Mouse (Mus musculus): ENCODE results near the gene Ecm1.
"Not testable (repeated sequence)": the region's sequence is repeated elsewhere in the genome, so short reads cannot be mapped to it uniquely, and the experiment has no call there.

Ecm1 gene

DNA sequence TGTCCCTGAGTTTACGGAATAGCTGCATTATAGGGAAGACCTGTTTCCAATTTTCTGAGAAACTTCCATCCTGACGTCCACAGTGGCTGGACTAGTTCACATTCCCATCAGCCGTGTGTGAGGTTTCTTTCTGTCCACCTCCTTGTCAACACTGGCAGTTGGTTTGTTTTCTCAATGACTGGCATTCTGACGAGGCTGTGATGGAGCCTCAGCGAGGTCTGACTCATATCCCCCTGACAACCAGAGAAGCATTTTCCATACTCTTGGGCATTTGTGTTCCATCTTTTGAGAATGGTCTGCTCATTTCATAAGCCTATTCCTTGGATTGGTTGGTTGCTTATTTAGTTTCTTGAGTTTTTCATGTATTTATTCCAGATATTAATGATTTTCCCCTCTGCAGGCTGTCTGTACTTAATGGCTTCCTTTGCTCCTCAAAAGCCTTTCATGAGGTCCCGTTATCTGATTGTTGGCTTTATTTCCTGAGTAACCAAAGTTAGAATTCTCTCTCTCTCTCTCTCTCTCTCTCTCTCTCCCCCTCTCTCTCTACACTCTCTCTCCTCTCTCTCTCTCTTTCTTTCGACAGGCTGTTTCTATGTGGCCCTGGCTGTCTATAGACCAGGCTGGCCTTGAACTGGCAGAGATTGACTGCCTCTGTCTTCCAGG, 12.5 kb downstream of the Ecm1 start:
- DNase-seq: no peak

DNA sequence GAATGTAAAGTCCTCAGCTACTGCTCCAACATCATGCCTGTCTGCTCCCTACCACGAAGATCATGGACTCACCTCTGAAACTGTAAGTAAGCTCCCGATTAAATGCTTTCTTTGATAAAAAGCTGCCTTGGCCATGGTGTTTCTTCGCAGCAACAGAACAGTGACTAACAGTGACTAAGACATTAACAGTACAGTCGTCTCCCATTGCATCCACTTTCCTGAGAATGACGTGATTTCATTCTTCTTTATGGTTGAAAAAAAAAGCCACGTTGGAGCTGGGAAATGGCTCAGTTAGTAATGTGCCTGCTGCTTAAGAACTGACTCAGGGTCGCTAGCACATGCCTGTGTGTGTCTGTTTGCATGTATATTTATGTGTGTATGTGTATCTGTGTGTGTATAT, 13.5 kb downstream of the Ecm1 start:
- no peak for DNase-seq

DNA sequence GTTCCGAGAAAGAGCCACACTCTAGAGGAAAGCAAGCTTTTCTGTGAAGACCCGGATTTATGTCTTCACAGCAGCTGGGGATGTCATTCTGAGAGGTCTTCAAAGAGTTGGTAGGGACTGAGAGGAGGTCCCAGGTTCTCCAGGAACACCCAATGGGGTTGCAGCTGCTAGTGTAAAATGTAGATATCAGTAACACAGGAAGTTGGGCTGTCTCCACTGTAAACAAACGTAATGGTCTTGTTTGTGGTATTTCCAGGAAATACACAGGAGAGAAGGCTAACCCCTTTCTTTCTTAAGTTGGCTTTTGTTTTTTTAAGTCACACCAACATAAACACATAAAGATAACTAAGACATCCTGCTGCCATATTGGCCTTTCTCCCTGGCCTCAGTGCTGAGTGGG, 17.0 kb downstream of the Ecm1 start:
- DNase-seq: no peak

DNA sequence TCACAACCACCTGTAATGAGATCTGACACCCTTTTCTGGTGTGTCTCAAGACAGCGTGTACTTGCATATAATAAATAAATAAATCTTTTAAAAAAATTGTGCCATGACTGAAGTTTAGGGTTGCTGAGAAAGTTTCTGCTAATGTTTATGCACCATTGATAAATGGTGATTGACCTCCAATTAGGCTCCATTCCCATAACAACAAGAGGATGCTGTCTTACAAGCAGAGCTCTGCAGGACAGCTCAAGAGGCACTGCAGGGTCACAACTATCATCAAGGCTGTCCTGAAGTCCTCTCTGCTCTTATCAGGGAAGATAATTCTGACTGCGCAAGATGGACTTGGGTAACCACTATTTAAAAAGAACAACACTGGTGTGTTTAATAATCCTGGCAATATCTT, 21.2 kb downstream of the Ecm1 start:
- DNase-seq: no peak

DNA sequence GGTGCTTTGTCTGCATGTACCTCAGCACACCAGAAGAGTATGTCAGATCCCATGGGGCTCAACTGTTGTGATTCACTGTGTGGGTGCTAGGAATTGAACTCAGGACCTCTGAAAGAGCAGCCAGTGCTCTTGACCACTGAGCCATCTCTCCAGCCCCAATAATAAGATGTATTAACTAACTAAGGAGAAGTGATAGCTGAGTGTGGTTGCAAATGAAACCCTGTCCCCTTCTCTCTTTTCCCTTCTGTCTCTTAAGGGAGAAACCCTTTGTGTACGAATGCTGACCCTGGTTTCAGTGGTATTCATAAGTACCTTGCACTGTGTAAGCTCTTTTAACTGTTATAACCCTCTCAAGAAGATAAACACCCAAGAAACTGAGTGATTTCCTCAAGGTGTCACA, 23.3 kb downstream of the Ecm1 start:
- DNase-seq: no peak

DNA sequence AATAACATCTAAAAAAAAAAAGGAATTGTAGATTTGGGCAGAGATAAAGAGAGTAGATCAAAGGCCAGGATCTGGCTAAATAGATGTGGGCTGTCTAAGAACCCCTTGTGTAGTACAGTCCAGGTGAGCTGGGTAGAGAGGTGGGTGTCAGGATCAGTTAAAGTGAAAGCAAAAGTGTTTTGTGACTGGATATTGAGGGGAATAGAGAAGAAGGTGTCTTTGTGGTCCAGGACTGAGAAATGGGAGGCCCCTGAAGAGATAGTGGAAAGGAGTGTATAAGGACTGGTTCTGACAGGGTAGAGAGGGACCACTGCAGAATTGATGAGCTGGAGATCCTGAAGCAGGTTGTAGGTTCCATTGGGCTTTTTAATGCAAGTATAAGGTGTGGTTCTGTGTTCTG, 29.4 kb downstream of the Ecm1 start:
- DNase-seq: no peak

DNA sequence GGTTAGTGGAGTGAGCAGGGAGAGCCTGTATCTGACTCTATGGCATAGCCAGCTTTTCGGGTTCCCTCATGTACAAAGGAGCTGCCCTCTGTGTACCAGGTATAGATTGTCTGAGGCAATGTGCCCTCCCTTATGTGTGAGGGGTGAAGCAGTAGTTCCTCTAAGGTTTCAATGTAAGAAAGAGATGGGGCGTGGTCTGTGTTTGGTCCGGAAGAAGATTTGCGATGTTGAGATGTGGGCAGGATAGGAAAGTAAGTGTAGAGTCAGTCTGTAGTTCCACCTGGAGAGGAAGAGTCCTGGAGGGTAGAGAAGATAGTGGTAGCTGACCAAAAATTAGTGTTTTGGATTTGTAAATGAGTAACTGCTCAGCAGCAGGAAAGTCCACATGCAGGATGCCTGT, 30.3 kb downstream of the Ecm1 start:
- DNase-seq: no peak

DNA sequence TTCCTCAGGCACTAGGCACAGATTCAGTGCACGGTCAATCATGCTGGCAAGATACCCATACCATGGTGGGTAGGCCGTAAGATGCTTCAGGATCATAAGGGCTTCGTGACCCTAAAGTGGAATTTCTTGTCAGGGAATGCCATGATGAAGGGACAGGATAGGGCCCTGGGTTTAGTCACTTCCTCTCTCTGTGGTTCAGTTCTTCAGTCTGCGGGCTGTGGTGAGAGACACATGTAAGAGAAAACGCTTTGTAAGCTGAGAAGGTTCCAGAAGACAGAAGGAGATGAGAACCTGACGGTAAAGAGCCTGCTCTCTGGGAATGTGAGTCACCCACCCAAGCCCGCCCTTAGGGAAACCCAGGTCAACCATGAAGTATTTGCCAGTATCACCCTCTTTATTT, 31.9 kb downstream of the Ecm1 start:
- DNase-seq: peak; percentile 32 to 39

DNA sequence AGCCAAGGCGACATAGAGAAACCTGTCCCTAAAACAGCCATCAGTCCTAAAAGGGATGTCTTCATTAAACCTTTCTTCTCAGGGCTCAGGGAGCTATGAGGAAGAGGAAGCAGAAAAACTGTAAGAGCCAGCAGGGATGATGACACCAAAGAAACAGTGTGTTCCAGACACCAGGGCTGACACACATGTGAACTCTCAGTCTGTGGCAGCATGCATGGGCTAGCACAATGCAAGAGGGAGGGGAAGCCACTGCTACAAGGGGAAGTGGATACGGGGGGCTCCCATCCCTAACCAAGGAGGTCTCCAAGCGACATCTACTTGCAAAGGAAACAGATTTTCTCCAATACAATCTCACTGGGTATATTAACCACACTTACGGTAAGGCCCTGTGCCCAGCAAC, 33.1 kb downstream of the Ecm1 start:
- DNase-seq: no peak

DNA sequence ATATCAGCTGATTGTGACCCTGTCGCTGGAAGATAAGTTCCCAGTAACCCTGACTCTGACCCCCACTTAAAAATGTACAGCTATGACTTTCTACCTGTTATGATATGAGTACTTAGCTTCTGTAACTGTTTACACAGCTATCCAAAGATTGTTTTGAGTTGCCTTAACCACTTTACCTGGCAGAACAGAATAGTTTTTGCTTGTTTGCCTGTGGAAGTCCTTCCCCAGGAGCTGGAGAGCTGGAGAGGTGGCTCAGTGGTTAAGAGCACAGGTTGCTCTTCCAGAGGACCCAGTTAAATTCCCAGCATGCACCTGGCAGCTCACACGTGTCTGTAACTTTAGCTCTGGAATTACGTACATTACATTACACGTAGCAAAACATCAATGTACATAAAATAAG, 34.8 kb downstream of the Ecm1 start:
- DNase-seq: no peak

DNA sequence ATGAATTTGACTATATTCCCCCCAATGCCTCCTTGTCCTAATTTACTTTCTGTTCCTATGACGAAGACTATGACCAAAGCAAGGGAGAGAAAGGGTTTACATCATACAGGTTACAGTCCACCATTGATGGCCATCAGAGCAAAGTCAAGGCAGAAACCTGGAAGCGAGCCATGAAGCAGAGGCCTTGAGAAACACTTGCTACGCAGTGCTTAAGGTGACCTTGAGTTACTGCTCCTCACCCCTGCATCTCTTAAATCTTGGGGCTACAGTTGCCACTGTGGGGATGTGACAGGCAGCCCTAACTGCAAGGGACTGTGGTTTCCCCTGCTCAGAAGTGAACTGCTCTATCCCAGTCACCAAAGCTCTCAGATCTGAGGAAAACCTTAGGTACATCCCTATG, 36.1 kb downstream of the Ecm1 start:
- DNase-seq: no peak

DNA sequence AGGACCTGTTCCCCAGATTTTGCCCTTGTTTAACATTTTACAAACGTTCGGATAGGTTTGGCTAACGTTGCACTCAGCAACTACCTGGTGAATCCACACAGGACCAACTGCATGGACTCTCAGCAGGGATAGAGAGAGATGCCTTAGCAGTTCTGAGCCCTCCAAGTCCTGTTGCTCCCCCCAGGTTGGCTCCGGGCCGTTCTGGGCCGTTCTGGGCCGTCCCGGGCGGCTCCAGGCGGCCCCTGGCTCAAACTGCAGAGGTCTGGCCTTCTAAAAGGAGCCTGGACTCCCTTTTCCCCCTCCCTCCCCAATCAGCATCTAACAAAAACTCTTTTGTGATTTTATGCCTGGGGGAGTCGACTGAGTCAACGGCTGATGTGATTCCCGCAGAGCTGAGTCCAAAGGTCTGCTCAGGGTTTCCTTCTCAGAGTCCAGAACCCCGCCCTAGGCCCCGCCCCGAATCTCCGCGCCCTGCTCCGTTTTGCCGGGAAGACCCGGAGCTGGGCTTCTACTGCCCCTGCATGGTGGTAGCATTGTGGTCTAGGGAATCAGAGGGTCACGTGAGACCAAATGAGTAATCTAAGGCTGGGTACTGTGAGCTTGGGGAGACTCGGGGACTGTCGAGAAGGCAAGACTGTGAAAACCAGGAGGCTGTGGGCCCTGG, 37.4 kb downstream of the Ecm1 start:
- no peak for DNase-seq

DNA sequence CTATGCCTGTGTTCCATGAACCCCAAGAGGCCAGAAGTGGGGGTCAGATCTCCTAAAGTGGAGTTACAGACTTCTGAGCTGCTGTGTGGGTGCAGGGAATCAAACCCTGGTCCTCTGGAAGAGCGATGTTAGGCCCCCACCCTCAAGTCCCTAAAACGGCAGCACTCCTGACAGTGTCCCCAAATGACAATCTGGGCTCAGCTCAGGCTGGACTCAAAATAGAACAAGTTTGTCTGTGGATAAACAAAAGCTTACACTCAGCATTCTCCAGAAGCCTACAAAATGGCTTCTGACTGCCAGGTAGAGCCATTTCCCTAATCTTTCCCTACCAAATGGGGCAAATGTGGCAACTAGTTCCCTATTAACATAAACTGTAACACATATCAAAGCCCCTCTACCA, 38.3 kb downstream of the Ecm1 start:
- no peak for DNase-seq

DNA sequence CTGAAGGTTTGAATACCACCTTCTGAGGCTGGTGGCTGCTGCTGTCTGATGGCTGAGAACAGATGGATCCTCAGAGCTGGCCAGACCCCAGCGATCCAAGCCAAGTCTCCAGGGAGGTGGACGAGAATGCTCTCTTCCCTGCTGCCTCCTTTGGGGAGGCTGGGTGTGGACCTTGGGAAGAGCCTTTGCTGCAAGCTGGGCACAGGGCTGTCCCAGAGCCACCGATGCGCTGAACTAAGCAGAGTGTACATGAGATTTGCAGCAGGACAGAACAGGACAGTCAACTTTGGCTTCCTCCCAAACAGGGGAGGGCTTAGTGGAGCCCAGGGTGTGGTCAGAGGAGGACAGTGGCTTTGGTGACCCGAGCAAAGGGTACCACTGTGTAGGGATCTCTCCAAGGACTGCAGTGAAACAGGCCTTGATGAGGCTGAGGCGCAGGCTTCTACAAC, 39.1 kb downstream of the Ecm1 start:
- no peak for DNase-seq

DNA sequence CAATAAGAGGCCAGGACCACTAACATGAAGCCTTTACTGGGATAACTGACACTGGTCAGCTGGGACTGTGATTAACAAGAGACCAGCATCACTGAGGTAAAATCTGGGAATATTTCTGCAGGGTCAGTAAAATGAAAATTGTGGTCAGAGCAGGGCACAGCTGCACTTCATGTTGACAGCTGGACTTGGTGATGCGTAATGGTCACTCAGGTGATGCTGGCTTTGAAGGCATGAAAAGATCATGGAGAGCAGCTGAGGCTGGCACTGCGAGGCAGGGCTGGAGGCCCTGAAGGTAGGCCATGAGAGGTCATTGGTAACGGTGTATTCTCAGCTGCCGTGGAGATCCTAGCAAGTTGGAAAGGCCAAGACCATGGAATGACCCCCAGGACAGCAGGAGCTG, 41.1 kb downstream of the Ecm1 start:
- no peak for DNase-seq

DNA sequence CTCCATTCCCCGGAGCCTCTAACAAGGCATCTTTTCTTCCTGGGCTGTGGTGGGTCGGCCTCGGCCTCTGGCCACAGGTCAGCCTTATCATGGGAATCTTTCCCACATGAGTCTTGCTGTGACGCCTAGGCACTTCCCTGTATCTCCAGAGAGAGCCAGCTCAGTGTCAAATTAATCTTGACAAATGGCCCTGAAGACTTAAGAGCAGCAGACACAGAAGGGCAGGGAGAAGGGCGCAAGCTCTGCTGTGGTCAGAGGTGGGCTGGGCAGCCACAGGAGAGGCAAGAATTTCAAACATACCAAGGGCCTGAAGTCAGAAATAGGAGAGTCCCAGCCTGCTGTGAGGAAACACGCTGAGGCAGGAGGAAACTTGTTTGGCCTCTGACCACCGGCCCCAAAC, 43.0 kb downstream of the Ecm1 start:
- DNase-seq: no peak

DNA sequence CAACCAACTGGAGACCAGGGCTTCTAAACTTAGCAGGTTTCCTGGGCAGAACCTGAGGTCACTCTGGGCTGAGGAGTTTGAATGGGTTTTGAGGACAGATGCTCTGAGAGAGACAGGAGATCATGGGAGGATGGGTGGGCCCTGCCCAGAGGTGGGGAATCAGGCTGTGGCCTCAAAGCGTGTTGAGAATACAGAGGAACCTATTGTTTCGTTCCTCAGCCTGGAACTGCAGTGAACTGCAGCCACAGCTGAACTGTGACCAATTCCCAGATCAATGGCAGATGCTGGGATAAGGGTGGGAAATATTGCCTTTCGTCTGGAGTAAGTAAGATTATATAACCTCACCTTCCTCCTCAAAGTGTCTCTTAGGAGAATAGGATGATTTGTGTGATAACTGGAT, 43.6 kb downstream of the Ecm1 start:
- DNase-seq: no peak

DNA sequence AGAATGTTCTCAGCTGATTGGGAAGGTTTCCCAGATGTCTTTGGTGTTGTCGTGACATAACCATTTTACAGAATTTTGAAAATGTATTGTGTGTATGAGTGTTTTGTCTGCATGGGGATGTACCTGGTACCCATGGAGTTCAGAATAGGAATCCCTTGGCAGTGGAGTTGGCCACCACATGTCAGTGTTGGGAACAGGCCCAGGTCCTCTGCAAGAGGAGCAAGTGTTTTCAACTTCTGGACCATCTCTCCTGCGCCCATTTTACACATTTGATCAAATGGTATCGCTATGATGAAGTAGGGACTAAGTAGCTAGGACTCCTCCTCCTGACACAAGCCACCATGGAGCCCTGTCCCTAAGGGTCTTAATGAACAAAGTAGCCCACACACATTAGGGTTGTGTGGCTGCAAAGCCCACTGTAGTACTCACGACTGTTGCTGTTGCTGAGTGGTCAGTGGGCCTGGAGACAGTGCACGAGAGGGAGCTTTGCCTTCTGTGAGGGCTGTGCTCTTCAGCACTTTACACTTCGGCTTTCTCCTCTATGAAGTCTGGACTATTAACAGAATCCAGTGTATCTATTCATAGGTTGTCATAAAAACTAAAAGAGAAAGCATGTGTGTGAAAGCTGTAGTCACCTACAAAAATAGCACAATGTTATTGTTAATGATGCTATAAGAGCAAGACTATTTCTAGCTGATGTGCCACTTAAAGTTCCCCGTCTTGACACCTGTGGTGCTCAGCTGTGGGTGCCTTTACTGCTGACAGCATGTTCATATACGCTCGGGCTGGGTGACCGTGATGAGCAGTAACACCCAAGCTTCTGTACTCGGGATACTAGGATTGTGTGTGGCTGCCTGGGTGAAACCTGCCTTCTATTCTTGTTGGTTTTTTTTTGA, 44.3 kb downstream of the Ecm1 start:
- DNase-seq: no peak

DNA sequence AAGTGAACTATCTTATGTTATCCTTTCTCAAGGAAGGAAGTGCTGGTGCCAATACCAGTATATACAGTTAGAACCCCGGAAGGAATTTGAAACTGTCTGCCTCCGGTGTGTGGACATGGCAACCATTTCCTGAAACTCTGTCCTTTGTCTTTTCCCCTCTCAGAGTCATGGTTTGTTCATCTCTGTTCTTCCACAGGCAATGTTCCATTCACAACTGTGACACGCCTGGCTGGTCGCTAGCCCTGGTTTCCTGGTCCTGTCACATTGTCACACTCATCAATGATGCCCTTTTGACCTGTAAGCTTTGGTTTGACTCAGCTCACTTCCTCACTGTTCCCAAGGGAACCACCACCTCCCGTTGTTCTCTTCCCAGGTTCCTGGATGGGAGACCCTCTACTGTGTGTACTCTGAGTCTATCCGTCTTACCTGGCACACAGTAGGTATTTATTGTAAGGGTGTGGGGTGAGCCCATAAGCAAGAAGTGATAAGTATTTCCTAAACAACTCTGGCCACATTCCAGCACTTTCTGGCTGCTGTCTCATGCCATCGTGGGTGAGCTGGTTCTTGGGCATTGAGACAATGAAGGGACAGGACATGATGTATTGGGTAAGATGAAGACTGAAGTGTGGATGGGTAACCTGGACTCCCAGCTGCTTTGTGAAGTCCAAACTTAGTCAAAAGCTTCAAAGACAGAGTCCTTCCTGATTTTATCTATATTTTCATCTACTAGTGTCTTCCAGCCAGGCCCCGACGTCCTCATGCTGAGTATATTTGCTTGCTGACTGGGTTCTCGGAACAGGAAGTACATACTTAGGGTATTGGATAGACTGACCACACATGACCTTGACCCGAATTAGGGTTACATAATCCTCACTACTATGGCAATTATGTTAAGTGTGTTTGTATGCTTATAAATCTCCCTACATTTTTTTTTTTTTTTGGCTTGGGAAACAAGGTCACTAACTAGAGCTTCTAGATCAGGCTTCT, 45.3 kb downstream of the Ecm1 start:
- no peak for DNase-seq

DNA sequence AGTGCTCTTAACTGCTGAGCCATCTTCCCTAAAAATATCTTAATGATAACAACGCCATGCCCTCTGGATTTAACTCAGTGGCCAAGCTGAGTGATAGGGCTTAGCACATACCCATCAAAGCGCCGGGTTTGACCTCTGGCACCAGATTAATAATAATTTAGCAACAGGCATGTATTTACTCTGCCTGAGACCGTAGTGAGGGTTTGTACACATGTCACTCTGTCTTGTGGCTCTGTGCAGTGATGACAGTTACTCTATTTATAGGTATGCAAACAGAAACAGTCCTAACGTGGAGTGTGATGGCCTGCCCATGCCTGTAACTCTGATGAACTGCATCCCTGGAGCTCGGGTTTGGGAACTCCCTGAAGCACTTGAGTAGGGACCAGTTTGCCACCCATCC, 46.7 kb downstream of the Ecm1 start:
- DNase-seq: no peak

DNA sequence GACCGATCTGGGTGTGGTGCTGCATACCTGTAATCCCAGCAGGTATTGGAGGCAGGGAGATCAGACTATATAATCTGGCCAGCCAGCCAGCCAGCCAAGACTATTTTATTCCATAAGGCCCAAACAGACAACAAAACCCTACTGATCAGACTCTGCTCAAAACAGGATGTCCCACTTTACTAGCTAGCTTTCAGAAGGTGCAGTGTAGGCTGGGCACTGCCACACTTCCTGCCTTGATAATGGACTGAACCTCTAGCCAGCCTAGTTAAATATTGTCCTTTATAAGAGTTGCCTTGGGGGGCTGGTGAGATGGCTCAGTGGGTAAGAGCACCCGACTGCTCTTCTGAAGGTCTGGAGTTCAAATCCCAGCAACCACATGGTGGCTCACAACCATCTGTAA, 48.8 kb downstream of the Ecm1 start:
- not testable (repeated sequence) for DNase-seq

DNA sequence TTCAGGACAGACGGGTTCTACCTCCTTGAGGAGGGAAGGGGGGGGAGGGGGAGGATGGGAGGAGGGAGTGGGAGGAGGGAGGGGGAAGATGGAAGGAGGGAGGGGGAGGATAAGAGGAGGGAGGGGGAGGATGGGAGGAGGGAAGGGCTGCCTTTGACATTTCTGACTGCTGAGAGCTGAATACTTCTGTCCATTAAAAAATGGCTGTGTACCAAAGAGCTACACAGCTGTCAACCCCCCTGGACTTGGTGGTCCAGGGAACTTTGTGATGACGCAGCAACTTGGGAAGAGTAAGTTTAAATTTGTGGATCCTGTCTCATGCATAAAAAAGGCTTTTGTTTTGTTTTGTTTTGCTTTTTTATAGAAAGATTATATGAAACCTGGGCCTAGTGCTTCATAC, 49.4 kb downstream of the Ecm1 start:
- DNase-seq: no peak

Data from thymus, postnatal 36 days (tissue).